Mouse (Mus musculus) hindlimb bud, embryonic 11.5 days (tissue): Measurements from ENCODE around the gene 9530053A07Rik.

Source experiments
- DNase-seq: peaks from one replicate; pipeline ENCODE4 v3.0.0-alpha.2; 2012; ENCODE audit warnings: low read depth, low spot score; ENCODE audit errors: extremely low spot score

Gene 9530053A07Rik

GRCm38 (mm10) chr7:28214142-28214541 lies 84.9 kb downstream of the 9530053A07Rik start:
- no peak for DNase-seq
